Comparison of ENCODE assay signal across 35 mouse cellular contexts in genomic region chr9:94976191-94976590, GRCm38 (mm10).
"Had no signal": no experiment of that assay in that cellular context is flagged by ENCODE, and none has a peak within 500 bp of the region (broad histone marks: within the 10 kb centered on the region; RNA-seq: fewer than 3 reads in every experiment).

No protein-coding gene starts in this region.

- ATAC-seq: hindbrain, embryonic 16.5 days; hindbrain, postnatal 0 days; inflammation-experienced regulatory T-cells, adult 6 months; intestine, embryonic 15.5 days; intestine, embryonic 16.5 days; intestine, postnatal 0 days had no signal

- H3K4me3 ChIP-seq: heart, embryonic 12.5 days; heart, embryonic 13.5 days; heart, embryonic 15.5 days; hindbrain, embryonic 10.5 days; hindbrain, embryonic 12.5 days; hindbrain, embryonic 13.5 days; hindbrain, embryonic 15.5 days; intestine, embryonic 15.5 days; kidney, embryonic 15.5 days; layer of hippocampus, adult 2 months; left cerebral cortex, adult 2 months had no signal

- H3K4me1 ChIP-seq: heart, embryonic 12.5 days; heart, embryonic 13.5 days; heart, embryonic 15.5 days; hindbrain, embryonic 10.5 days; hindbrain, embryonic 12.5 days; hindbrain, embryonic 13.5 days; hindbrain, embryonic 15.5 days; intestine, embryonic 15.5 days; kidney, embryonic 15.5 days had no signal

- H3K27me3 ChIP-seq: heart, embryonic 12.5 days; heart, embryonic 13.5 days; heart, embryonic 15.5 days; hindbrain, embryonic 12.5 days; hindbrain, embryonic 13.5 days; hindbrain, embryonic 15.5 days; intestine, embryonic 15.5 days; kidney, embryonic 15.5 days had no signal

- H3K9me3 ChIP-seq: heart, embryonic 15.5 days; hindbrain, embryonic 10.5 days; hindbrain, embryonic 12.5 days; hindbrain, embryonic 13.5 days; hindbrain, embryonic 15.5 days; intestine, embryonic 15.5 days had no signal

- DNase-seq: heart, postnatal 10 days; heart, postnatal 14 days; heart, postnatal 36 days; heart, postnatal 4 days; kidney, adult 11 months; kidney, adult 18-20 months; kidney, adult 2 months; kidney, adult 8-10 months; kidney, adult 9 months; kidney, postnatal 10 days; kidney, postnatal 14 days; kidney, postnatal 25 days; kidney, postnatal 36 days; kidney, postnatal 4 days; layer of hippocampus, adult 9-11 months; layer of hippocampus, postnatal 36 days had no signal

- H3K36me3 ChIP-seq: heart, embryonic 12.5 days; heart, embryonic 13.5 days; heart, embryonic 15.5 days; hindbrain, embryonic 10.5 days; hindbrain, embryonic 12.5 days; hindbrain, embryonic 13.5 days; hindbrain, embryonic 15.5 days; intestine, embryonic 15.5 days; kidney, embryonic 15.5 days had no signal

- H3K9ac ChIP-seq: heart, embryonic 12.5 days; heart, embryonic 13.5 days; heart, embryonic 15.5 days; hindbrain, embryonic 12.5 days; hindbrain, embryonic 13.5 days; hindbrain, embryonic 14.5 days; hindbrain, embryonic 15.5 days; intestine, embryonic 15.5 days; kidney, embryonic 15.5 days had no signal

- H3K27ac ChIP-seq: heart, embryonic 13.5 days; heart, embryonic 15.5 days; hindbrain, embryonic 10.5 days; hindbrain, embryonic 12.5 days; hindbrain, embryonic 13.5 days; hindbrain, embryonic 14.5 days; hindbrain, embryonic 15.5 days; hindbrain, postnatal 0 days; intestine, embryonic 15.5 days; kidney, embryonic 15.5 days; kidney, postnatal 0 days; layer of hippocampus, adult 2 months; left cerebral cortex, adult 2 months had no signal

- H3K4me2 ChIP-seq: heart, embryonic 11.5 days; heart, embryonic 12.5 days; heart, embryonic 13.5 days; heart, embryonic 15.5 days; hindbrain, embryonic 12.5 days; hindbrain, embryonic 13.5 days; hindbrain, embryonic 14.5 days; hindbrain, embryonic 15.5 days; intestine, embryonic 15.5 days; kidney, embryonic 15.5 days had no signal
